Mouse (Mus musculus) c-Kit-positive CD71-positive TER-119-positive erythroid progenitor cells, embryonic 14.5 days (primary cell): ENCODE data around the gene Gm11634.
A peak's percentile ranks its signal among the peaks of the same experiment; 100 is the strongest.
"Not testable (repeated sequence)": the region's sequence is repeated elsewhere in the genome, so short reads cannot be mapped to it uniquely, and the experiment has no call there.

Experiments used
- DNase-seq: peaks from one replicate; pipeline ENCODE4 v3.0.0-alpha.2; 2013; ENCODE audit warnings: low spot score

The Gm11634 gene

DNA sequence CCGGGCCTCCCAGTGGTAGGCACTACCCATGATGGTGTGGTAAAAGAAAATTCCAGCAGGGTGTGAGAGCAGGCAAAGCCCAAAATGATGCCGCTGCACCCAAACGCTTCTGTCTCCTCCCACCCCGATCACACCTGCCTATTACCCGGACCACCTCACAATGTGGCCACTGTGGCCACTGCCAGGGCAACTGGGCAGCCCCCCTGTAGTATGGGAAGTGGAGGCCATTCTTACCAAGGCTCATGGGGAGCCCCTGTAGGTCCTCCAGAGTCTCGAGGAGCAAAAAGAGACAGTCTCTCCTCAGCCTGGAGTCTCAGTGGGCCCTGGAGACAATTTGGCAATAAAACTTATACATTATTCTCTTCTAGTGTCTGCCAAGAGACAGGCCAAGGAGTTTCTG lies at the start of gene Gm11634:
Gm11634 (minus strand) TSS at position 101 of the 400 bp plus-strand sequence.
- no peak for DNase-seq

DNA sequence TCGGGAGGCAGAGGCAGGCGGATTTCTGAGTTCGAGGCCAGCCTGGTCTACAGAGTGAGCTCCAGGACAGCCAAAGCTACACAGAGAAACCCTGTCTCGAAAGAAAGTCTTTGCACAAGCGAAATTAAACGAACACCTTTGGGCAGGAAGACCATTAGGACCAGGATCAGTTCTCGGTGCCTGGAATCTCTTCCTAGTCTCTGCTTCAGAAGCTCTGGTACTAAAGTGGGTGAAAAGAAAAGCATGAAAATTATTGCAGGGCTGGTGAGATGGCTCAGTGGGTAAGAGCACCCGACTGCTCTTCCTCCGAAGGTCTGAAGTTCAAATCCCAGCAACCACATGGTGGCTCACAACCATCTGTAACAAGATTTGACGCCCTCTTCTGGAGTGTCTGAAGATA lies 48.0 kb upstream of the Gm11634 start:
- DNase-seq, result not testable (repeated sequence)

DNA sequence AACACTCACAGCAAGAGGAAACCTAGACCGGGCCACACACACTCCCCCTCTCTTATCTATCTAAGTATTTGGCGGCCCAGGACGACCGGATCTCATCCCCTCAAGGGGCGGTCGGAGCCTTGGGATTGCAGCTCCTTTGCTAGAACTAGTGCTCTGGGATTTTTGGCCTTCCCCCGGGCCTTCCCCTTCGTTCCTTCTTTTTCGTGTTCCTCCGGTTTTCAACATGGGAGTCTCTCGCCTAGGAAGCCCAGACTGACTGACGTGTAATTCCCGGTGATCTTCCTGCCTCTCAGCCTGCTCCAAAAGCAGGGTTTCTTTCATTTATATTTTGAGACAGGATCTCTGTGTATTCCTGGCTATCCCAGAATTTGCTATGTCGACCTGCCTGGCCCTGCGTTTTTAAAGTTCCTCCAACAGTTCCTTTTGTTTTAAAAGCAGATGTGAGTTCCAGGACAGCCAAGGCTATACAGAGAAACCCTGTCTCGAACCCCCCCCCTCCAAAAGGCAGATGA lies 47.3 kb upstream of the Gm11634 start:
- not testable (repeated sequence) for DNase-seq

DNA sequence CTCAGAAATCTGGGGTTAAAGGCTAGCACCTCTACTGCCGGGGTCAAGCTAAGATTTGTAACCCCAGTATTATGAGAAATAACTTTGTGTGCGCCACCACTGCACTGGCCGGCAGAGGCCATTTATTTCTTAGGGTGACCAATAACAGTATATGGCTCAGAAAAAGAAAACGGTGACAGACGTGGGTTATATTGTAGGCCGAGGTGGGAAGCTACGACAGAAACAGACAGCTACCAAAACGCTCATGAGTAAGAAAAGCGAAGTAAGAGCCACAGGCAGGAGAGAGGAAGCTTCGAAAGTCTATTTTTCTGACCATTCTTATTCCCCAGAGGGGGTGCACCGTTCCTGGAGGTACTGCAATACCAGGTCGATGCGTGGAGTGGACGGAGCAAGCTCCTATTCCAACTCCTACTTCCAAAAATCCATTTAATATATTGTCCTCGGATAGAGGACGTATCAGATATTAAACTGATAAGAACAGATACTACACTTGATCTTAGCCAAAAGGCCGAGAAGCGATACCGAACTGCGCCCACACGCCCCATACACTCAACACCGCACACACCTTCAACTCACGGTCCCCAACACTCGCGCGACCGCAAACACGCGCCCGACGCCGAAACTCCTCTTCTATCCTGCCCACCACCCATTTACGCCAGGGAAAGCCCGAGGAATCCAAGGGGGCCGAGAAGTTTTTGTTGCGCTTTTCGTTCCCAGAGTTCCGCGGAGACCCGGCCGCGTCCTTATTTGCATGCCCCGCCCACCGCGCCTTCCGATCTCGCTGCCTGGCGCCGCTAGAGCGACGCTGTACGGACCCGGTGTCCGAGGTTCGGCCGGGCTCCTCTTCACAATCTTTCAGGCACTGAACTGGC lies 46.6 kb upstream of the Gm11634 start:
- DNase-seq, result peak; percentile 74

DNA sequence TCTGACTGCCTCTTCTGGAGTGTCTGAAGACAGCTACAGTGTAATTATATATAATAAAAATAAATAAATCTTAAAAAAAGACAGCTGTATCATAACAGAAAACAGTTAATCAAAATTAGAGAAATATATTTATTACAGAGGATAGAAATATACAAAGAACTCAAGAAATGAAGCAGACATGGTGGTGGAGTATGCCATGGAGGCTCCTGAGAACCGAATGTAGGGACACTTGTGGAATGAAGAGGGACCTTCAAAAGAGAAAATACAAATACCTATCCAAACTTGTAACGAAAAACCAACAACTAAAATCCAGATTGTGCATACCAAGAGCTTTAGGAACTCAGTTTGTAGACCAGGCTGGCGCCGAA lies 46.0 kb upstream of the Gm11634 start:
- not testable (repeated sequence) for DNase-seq

DNA sequence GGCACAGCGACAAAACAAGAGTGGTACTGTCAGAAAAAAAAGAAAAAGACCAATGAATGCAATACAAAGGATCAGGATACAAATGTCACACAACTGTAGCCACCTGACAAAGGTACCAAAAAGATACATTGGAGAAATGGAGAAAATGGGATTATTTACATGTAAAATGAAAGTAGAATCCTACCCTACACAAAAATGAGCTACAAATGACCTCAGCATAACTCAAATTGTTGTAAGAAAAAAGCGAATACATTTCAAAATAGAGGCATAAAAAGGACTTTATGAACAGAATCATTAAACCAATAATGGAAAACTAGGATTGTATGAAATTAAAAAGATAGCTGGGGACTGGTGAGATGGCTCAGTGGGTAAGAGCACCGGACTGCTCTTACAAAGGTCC lies 45.5 kb upstream of the Gm11634 start:
- no peak for DNase-seq

DNA sequence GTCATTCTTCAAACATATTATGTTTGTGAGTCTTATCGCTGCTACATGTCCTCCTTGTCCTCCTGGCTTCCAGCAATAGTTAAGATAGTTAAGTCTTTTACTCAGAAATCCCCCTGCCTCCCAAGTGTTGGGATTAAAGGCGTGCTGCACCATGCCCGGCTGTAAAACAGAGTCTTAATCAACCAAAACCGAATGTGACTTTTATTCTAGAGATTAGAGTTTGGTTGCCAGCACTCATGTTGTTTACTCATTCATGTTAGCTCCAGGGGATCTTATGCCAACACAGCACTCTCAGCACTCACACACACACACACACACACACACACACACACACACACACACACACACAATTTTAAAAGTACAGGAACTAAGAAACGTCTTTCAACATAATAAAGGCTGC lies 43.9 kb upstream of the Gm11634 start:
- DNase-seq, result no peak

DNA sequence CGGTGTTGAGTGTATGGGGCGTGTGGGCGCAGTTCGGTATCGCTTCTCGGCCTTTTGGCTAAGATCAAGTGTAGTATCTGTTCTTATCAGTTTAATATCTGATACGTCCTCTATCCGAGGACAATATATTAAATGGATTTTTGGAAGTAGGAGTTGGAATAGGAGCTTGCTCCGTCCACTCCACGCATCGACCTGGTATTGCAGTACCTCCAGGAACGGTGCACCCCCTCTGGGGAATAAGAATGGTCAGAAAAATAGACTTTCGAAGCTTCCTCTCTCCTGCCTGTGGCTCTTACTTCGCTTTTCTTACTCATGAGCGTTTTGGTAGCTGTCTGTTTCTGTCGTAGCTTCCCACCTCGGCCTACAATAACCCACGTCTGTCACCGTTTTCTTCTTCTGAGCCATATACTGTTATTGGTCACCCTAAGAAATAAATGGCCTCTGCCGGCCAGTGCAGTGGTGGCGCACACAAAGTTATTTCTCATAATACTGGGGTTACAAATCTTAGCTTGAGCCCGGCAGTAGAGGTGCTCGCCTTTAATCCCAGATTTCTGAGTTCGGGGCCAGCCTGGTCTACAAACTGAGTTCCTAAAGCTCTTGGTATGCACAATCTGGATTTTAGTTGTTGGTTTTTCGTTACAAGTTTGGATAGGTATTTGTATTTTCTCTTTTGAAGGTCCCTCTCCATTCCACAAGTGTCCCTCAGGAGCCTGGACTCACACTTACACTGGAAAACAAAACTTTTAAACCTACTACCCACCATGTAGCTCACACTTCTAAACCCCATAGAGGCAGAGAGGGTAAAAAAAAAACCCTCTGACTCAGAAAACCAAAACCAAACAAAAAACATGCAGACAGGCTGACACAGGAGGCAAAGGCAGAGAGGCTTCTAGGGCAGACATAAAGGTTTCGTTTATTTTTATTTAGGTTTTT lies 42.9 kb upstream of the Gm11634 start:
- peak; percentile 63 for DNase-seq

DNA sequence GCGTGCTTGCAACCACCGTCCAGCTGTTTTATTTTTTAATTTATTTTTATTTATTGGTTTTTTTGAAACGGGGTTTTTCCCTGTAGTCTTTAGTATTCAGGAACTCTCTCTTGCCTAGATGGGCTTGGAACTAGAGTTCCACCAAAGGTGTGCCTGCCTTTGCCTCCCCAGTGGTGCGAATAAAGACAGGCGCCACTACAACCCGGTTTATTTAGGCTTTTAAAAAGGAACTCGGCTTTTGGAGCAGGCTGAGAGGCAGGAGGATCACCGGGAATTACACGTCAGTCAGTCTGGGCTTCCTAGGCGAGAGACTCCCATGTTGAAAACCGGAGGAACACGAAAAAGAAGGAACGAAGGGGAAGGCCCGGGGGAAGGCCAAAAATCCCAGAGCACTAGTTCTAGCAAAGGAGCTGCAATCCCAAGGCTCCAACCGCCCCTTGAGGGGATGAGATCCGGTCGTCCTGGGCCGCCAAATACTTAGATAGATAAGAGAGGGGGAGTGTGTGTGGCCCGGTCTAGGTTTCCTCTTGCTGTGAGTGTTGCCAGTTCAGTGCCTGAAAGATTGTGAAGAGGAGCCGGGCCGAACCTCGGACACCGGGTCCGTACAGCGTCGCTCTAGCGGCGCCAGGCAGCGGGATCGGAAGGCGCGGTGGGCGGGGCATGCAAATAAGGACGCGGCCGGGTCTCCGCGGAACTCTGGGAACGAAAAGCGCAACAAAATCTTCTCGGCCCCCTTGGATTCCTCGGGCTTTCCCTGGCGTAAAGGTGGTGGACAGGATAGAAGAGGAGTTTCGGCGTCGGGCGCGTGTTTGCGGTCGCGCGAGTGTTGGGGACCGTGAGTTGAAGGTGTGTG lies 42.0 kb upstream of the Gm11634 start:
- DNase-seq, result peak; percentile 75

DNA sequence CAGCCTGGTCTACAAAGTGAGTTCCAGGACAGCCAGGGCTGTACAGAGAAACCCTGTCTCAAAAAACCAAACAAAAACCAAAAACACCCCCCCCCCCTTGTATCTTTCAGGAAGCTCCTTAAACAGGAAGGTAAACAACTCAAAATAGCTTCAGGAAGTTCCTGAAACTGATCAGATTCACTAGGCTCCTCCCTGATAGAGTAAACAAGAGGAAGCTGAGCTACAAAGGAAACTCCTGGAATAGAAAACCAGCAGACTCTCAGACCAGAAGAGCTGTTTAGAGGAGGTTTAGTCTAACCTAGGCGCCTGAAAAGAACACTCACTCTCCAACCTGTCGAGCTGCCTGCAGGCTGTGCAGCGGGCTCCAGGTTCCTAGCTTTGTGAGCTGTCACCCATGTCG lies 40.7 kb upstream of the Gm11634 start:
- DNase-seq, result no peak

DNA sequence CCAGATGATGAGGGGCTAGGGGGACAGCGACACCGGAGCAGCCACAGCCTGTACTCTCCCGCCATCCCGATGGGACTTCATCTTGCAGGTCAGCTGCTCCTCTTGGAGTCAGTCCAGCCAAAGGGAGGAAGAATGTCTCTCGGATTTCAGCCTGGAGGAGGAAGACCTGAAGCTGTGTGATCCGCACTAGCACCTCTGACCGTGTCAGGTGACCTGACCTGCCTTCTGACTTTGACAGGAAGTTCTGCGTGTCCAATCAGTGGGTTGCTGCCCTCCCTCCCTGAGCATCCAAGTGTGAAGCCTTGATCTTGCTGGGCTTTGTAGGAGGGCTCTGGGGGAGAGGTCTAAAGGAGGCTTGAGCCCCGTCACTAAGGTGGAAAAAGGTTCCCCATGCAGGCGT lies 36.6 kb upstream of the Gm11634 start:
- DNase-seq, result no peak

DNA sequence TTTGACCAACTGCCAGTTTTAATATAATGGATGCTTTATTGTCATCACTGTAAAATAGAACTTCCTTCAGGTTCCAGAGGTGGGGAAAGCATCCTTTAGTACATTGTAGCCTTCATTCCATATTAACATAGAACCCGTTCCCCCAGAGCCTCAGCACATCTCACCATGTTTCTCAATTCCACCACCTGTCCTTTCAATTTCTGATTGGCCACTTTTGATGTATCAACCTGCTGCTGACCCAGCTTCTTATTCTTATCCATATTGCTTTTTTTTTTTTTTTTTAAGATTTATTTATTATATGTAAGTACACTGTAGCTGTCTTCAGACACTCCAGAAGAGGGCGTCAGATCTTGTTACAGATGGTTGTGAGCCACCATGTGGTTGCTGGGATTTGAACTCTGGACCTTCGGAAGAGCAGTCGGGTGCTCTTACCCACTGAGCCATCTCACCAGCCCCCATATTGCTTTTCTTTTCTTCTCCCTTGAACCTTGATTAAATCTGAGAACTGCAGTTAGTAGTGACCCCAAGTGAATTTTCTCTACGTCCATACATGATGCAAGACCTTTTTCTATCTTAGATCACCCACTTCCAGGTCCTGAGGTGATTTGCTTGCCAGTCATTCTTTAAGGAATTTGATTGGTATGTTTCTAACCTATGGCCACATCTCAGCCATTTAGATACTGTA lies 29.8 kb upstream of the Gm11634 start:
- DNase-seq, result not testable (repeated sequence)

DNA sequence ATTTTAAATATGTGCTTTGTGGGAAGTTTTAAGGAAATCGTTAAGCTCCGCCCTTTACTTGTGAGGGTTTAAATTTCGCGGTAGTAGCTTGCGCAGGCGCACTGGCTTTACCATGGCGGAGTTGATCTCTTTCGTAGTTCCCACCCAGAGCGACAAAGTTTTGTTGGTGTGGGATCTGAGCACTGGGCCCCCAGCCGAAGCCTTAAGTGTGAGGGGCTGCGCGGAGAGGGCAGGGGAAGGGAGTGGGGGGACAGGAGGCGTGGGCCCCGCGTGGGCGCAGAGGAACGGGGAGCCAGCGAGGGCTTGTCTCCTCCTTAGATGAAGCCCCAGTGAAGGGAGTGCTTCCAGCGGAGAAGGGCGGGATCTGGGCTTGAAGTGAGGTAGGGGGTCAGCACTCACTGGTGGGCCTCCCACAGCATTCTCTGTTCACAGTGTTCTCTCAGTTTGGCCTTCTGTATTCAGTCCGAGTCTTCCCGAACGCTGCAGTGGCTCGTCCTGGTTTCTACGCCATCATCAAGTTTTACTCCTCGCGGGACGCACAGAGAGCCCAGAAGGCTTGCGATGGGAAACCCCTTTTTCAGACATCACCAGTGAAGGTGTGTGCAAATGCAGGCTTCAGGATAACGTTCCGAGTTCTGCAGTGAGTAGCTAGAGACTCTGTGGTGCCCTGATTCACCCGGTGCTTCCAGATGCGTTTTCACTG lies 29.0 kb upstream of the Gm11634 start:
- DNase-seq, result peak; percentile 90

DNA sequence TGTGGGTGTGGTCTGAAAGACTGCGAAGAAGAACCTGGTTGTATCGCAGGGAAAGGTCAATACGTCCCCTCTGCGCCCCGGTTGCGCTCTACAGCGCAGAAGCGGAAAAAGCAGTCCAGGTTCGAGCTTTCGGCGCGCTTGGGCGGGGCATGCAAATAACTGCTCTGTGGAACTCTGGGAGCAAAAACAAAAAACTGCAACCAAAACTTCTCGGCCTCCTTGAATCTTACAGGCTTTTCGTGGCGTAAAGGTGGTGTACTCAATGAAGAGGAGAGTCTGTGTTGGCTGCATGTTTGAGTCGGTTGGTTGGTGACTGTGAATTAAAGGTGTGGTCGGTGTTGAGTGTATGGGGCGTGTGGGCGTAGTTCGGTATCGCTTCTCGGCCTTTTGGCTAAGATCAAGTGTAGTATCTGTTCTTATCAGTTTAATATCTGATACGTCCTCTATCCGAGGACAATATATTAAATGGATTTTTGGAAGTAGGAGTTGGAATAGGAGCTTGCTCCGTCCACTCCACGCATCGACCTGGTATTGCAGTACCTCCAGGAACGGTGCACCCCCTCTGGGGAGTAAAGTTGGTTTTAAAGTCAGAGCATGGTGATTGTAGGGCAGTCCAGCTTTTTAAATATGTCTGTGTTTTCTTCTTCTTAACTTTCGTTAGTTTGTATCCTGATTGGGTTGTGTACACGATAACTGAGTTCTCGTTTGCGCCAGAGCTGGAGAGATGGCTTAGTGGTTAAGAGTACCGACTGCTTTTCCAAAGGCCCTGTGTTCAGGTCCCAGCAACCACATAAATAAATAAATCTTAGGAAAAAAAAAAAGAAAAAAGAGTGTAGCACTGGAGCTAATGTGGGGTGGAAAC lies 28.2 kb upstream of the Gm11634 start, which contains the start of gene Rdm1:
Rdm1 (plus strand) TSS at position 201 of the 862 bp plus-strand sequence.
- peak; percentile 88 for DNase-seq

DNA sequence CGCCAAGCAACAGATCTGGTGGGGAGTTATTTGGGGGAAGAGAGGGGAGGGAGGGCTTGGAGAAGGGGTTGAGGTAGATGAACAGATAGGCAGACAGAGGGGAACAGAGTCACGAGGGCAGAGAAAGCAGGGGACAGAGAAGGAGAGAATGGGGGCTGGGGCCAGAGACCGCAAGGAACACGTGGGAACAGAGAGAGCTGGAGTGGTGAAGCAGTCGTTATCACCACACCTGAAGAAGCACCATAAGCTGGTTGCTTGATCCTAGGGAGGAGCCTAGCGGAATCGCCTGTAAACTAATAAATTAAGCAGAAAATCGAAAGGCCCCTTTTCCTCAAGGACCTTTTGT lies 27.6 kb upstream of the Gm11634 start:
- DNase-seq, result no peak

DNA sequence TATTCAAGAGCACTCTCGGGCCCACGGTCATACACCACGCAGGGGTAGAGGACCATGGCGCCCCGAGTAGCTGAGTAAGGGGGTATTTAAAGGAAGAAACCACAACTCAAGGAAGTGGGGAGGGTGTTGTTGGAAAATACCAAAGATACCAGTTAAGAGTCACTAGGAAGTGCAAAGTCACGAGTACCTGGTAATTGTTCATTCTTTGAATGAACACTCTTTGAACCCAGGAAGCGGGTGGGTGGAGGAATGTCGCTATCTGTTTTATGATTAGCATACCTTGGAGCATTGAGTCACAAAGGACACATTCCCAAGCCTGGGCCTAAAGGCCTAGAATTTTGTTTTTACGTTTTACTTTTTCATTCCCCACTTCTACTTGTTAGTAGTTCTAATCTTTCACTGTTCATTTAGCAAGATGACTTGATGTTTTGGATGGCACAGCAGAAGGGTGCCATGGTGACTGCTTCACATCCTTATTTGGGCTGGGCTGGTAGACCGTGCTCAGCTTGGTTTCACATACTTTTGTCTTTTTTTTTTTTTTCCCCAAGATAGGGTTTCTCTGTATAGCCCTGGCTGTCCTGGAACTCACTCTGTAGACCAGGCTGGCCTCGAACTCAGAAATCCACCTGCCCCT lies 21.1 kb upstream of the Gm11634 start:
- DNase-seq, result not testable (repeated sequence)

DNA sequence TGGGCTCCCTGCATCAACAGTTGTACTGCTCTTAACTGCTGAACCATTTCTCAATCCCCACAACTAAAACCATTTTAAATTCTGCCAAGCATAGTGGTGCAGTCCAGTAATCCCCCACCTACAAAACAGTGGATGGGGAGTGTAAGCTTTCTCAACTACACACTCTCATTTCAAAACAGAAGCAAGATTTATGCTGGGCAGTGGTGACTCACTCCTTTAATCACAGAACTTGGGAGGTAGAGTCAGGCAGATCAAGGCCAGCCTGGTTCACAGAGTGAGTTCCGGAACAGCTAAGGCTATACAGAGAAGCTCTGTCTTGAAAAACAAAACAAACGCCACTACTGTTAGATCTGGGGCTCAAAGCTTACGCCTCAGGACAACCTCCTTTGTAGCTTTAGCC lies 19.5 kb upstream of the Gm11634 start:
- no peak for DNase-seq

DNA sequence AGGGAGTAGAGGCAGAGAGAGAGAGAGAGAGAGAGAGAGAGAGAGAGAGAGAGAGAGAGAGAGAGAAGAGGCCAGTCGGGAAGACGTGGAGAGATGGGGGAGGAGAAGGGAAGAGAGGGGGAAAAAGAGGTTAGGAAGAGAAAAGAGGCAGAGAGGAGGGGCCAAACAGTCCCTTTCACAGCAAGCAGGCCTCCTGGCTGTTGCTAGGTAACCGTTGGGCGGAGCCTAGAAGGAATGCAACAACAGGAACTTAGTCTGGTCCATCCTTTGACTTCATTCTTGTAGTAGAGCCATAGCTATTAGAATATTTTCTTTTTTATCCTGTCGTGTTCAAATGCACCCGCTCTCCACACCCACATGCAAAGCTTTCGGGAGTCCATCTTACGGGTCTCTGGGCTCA lies 18.8 kb upstream of the Gm11634 start:
- peak; percentile 62 for DNase-seq
